Mouse (Mus musculus) heart, embryonic 16.5 days (tissue): ENCODE data around the gene Arid1b. TPM values are rescaled to one million over a fixed set of nuclear protein-coding genes. Genes with fewer than 3 reads are reported as not detected.

Experiments
- ATAC-seq: fragments of 200-750 bp; cut with Nextera tagmentation; replicated peaks from 2 replicates; pipeline ENCODE4 v1.8.0; 2017; ENCODE audit warnings: moderate number of reproducible peaks; ENCODE audit not compliant: insufficient read depth, low FRiP score; ENCODE audit errors: extremely low read depth
- H3K27ac ChIP-seq: fragments of 300-500 bp; sonication (generic); 2 replicates; pipeline ENCODE4 v1.5.1; 2014; ENCODE audit warnings: mild to moderate bottlenecking, low read length, control low read depth, moderate library complexity
- H3K27me3 ChIP-seq: fragments of 300-500 bp; sonication (generic); 2 replicates; pipeline ENCODE4 v1.6.1; 2014; ENCODE audit warnings: low read length, mixed read lengths; ENCODE audit not compliant: control insufficient read depth, insufficient read depth
- H3K36me3 ChIP-seq: fragments of 300-500 bp; sonication (generic); 2 replicates; pipeline ENCODE4 v1.6.1; 2014; ENCODE audit not compliant: control insufficient read depth, insufficient read depth
- H3K4me1 ChIP-seq: fragments of 300-500 bp; sonication (generic); 2 replicates; pipeline ENCODE4 v1.6.1; 2014; ENCODE audit warnings: low read length, mixed read lengths; ENCODE audit not compliant: control insufficient read depth, insufficient read depth
- H3K4me2 ChIP-seq: fragments of 300-500 bp; sonication (generic); 2 replicates; pipeline ENCODE4 v1.6.1; 2014; ENCODE audit warnings: low read depth, mild to moderate bottlenecking, control low read depth, low read length
- H3K4me3 ChIP-seq: fragments of 300-500 bp; sonication (generic); 2 replicates; pipeline ENCODE4 v1.5.1; 2014; ENCODE audit warnings: mild to moderate bottlenecking, control low read depth, low read length
- H3K9ac ChIP-seq: fragments of 300-500 bp; sonication (generic); 2 replicates; pipeline ENCODE4 v1.6.1; 2014; ENCODE audit warnings: low read length, control low read depth
- H3K9me3 ChIP-seq: fragments of 300-500 bp; sonication (generic); replicated peaks from 2 replicates; pipeline ENCODE4 v1.6.1; 2016; ENCODE audit warnings: low read length; ENCODE audit not compliant: control insufficient read depth
- WGBS: fragments of 180-500 bp; shearing (Covaris S2); extraction: QIAGEN DNeasy Blood & Tissue Kit; methylation state at CpG from one replicate; pipeline ENCODE4 v1.1.7; 2014; 5-methylcytosine and 5-hydroxymethylcytosine counted together
- polyA plus RNA-seq: library from polyadenylated mRNA; unstranded; fragments of >200 nt; fragmentation: Nextera tagmentation; extraction: Ambion mirVana; gene quantifications from 2 replicates; pipeline ENCODE4 v1.2.1, GENCODE M21; 2015

Arid1b gene
- polyA plus RNA-seq, 1 experiment from 2014 or later = 7.1 TPM

DNA sequence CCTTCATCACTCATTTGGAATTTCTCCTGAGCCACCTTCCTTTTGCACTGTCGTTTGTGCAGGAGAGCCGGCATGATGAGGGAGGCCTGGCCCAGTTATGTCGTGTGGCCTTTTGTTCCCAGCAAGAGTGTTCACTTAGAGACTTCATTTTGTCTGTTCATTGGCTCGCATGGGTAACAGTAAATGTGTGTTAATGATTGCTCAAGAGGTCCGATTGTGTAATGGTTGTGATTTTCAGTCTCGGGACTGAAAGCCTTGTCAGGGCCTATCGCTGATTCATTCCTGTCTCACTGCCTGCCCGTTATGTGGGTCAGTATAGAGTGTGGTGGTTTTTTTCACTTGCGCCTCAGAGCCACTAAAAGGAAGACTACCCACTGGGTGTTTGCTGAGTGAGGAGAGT is 212.6 kb downstream of the Arid1b start:
- no peaks in the 10 kb centered on the region for H3K36me3 ChIP-seq
- no peak for ATAC-seq
- 43% methylated on average over 9 of the region's 9 CpGs for WGBS
- H3K27ac ChIP-seq = peak overlapping the region; percentile 28; the same call in 1 of the 2 replicates
- no peaks in the 10 kb centered on the region for H3K27me3 ChIP-seq
- H3K9ac ChIP-seq = no peak overlapping the region
- H3K4me1 ChIP-seq = peaks cover 44% of the 10 kb centered on the region
- no peak overlapping the region for H3K4me3 ChIP-seq
- H3K9me3 ChIP-seq = no peaks in the 10 kb centered on the region
- H3K4me2 ChIP-seq = no peak overlapping the region

DNA sequence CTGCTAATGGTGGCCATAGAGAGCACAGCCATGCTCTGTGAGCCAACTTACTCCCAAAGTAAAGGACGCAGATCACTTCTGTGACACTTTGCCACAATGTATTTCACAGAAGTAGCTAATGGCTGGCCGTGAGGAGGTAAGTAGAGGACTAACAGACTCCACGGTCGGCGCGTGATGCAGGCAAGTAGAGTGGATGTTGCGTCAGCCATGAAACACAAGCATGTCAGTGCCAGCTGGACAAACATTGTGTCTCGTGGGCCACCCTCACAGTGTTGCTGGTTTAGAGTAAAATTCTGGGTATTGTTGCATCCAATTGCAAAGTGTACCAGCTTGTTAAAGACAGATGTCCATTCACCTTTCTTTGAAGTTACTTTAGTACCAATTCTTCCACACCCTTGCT is 213.7 kb downstream of the Arid1b start:
- ATAC-seq = no peak
- Histone ChIP-seq H3K4me2 (no peak overlapping the region), H3K27ac (no peak overlapping the region), H3K9me3 (no peaks in the 10 kb centered on the region), H3K4me3 (no peak overlapping the region), H3K36me3 (no peaks in the 10 kb centered on the region), H3K27me3 (no peaks in the 10 kb centered on the region), H3K4me1 (peaks cover 46% of the 10 kb centered on the region), H3K9ac (no peak overlapping the region)
- WGBS = 93% methylated on average over 8 of the region's 8 CpGs

DNA sequence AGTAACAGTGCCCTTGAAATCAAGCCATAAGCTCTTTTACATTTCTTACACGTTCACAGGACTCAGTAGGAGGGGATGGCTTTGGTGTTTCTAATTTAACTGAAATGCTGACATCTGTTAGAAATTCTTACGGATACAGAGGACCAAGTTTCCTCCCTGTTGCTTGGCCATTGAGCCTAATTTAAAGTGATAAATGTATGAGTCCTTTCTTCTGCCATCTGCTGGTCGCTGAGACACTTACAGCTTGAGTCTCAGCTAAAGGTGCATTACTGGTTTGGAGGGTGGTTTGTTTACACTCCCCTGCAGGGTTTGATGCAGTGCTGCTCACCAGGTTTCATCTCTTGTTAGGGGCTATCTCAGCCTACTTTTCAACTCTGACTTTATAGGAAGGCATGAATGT is 214.2 kb downstream of the Arid1b start:
- no peak overlapping the region for H3K9ac ChIP-seq
- 55% methylated on average over 3 of the region's 3 CpGs for WGBS

DNA sequence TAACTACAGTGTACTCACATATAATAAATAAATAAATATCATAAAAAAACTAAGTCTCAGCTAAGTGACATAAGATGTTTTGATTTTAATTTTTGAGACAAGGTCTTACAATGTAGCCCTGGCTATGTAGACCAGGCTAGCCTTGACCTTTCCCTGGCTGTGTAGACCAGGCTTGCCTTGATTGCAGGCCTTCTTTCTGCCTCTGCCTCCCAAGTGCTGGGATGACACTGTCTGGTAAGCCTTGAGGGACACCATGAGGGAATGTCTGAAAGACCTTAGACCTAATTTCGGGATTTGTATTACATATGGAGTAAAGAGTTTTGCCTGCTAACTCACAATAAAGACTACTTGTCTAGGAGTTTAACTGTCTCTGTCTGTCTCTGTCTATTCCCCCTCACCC is 214.9 kb downstream of the Arid1b start:
- no peaks in the 10 kb centered on the region for H3K36me3 ChIP-seq
- no peak overlapping the region for H3K4me2 ChIP-seq
- H3K4me3 ChIP-seq = no peak overlapping the region
- WGBS = 86% methylated on average over 1 of the region's 1 CpGs
- H3K9me3 ChIP-seq = no peaks in the 10 kb centered on the region
- no peak overlapping the region for H3K9ac ChIP-seq
- H3K4me1 ChIP-seq = peaks cover 43% of the 10 kb centered on the region
- ATAC-seq = no peak
- H3K27ac ChIP-seq = no peak overlapping the region
- no peaks in the 10 kb centered on the region for H3K27me3 ChIP-seq

More for the DNA sequence above, 214.2 kb downstream of the Arid1b start:
- Histone ChIP-seq H3K4me2 (no peak overlapping the region), H3K4me1 (peaks cover 45% of the 10 kb centered on the region), H3K9me3 (no peaks in the 10 kb centered on the region), H3K27me3 (no peaks in the 10 kb centered on the region), H3K4me3 (no peak overlapping the region), H3K36me3 (no peaks in the 10 kb centered on the region), H3K27ac (no peak overlapping the region)
- no peak for ATAC-seq

DNA sequence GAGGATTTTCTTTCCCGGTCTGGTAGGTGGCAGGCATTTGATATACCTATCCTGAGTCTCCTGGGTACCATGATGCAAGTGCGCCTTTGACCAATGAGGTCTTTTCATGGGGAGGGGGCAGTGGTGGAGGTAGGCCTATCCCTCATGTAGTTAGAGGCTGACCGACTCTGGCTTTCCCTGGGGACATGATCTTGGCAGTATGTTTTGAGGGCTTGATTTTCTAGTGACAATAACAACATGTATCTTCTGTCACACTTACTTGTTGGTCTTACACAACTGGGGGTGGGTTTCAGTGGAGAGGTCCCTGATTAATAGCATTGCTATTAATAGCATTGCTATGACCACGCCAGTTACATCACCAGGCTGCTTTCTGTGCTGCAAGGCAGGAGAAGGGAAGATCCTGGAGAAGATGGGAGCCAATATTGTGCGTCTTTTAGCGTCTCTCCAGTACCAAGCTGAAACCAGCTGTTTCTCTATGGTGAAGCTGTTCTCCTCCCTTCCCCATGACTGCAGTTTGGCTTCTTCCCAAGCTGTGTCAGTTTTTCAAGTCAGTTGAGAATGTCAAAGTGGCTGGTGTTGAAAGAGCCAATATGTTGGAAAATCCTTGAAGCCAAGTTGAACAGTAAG is 216.1 kb downstream of the Arid1b start:
- H3K4me2 ChIP-seq = no peak overlapping the region
- peaks cover 40% of the 10 kb centered on the region for H3K4me1 ChIP-seq
- no peak overlapping the region for H3K9ac ChIP-seq
- H3K27me3 ChIP-seq = no peaks in the 10 kb centered on the region
- ATAC-seq = no peak
- H3K9me3 ChIP-seq = no peaks in the 10 kb centered on the region
- no peak overlapping the region for H3K4me3 ChIP-seq
- 0 out of 2 replicates have a peak overlapping the region, but pooled peaks have one; percentile 5 for H3K27ac ChIP-seq
- WGBS = 48% methylated on average over 6 of the region's 6 CpGs
- H3K36me3 ChIP-seq = no peaks in the 10 kb centered on the region

DNA sequence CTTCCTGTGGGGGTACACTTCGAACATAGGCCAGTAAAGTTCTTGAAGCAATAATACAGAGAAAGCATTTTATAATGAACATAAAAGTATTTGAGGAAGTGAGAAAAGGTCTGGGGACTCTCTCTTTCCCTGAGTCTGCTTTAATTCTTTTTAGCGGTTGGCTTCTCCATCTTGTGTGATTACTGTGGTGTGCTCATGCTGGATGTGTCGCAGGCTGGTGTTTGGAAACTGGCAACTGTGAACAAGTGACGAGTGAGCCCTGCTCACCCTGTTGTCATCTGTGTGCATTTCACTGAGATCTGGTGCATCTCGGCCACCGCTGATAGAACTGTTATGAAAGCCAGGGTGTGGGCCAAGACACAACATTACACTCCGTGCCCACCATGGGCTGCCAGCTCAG is 216.8 kb downstream of the Arid1b start:
- Histone ChIP-seq H3K27me3 (no peaks in the 10 kb centered on the region), H3K9me3 (no peaks in the 10 kb centered on the region), H3K27ac (peak overlapping the region; percentile 16; the same call in 1 of the 2 replicates), H3K4me3 (no peak overlapping the region), H3K4me2 (no peak overlapping the region), H3K4me1 (peaks cover 34% of the 10 kb centered on the region), H3K9ac (no peak overlapping the region), H3K36me3 (no peaks in the 10 kb centered on the region)
- ATAC-seq = no peak
- WGBS = 83% methylated on average over 7 of the region's 7 CpGs

DNA sequence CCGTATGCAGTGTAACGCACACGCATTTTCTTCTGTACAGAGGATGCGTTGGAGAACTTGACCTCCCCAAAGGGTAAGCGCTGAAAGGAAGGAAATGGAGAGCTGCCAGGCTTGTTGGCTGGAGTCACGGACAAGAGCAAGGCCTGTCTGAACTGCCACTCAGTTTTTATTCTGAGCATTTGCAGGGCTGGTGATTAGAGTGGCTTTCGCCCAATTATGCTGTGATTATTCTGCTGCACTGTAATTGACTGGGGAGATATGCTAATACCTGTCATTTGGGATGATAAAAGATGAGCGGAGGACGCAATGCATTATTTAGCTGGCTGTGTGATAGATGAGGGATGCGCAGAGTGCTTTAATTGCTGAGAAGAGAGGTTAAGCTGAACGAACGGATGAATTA is 218.0 kb downstream of the Arid1b start:
- no peak overlapping the region for H3K9ac ChIP-seq
- peak overlapping the region; percentile 13 for H3K4me2 ChIP-seq
- H3K4me3 ChIP-seq = no peak overlapping the region
- H3K4me1 ChIP-seq = peaks cover 40% of the 10 kb centered on the region
- peak overlapping the region; percentile 5; the same call in 1 of the 2 replicates for H3K27ac ChIP-seq
- no peaks in the 10 kb centered on the region for H3K36me3 ChIP-seq
- no peaks in the 10 kb centered on the region for H3K9me3 ChIP-seq
- WGBS = 30% methylated on average over 12 of the region's 12 CpGs
- H3K27me3 ChIP-seq = no peaks in the 10 kb centered on the region
- peak; percentile 80 for ATAC-seq

DNA sequence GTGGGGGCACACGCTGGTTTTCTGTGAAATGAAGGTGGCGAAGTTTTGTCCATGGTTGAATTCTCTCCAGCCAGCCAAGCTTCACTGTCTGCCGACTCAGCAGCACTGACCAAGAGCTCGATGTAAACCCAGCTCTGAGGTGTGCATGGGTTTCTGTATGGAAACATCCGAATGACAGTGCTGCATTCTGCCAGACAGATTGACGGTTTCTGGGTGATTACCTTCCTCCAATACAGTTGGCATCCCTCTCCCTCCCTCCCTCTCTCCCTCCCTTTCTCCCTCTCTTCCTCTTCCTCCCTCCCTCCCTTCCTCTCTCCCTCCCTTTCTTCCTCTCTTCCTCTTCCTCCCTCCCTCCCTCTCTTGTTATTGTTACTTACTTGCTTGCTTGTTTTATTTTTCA is 219.3 kb downstream of the Arid1b start:
- Histone ChIP-seq H3K4me2 (no peak overlapping the region), H3K36me3 (no peaks in the 10 kb centered on the region), H3K9ac (no peak overlapping the region), H3K27ac (no peak overlapping the region), H3K27me3 (no peaks in the 10 kb centered on the region), H3K4me1 (peaks cover 52% of the 10 kb centered on the region), H3K9me3 (no peaks in the 10 kb centered on the region), H3K4me3 (no peak overlapping the region)
- ATAC-seq = no peak
- 74% methylated on average over 6 of the region's 6 CpGs for WGBS

DNA sequence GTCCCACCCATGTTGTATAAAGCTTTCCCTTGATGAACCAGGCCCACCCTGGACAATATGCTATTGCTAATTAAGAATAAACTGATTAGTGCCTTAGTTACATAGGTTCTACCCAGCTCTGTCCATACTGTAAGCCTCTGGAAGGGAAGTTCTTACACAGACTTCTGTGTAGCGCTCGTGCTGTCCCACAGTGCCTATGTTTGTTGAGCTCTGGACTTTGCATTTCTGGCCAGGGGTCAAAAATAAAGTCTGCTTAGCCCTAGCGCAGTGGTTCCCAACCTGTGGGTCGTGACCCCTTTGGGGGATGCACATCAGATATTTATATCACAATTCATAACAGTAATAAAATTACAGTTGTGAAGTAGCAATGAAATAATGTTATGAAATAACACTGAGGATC is 221.2 kb downstream of the Arid1b start:
- H3K36me3 ChIP-seq = no peaks in the 10 kb centered on the region
- no peak overlapping the region for H3K4me2 ChIP-seq
- 90% methylated on average over 4 of the region's 4 CpGs for WGBS
- H3K4me3 ChIP-seq = no peak overlapping the region
- H3K27me3 ChIP-seq = no peaks in the 10 kb centered on the region
- no peak overlapping the region for H3K9ac ChIP-seq
- no peak for ATAC-seq
- H3K4me1 ChIP-seq = peaks cover 49% of the 10 kb centered on the region
- H3K27ac ChIP-seq = no peak overlapping the region
- no peaks in the 10 kb centered on the region for H3K9me3 ChIP-seq
